Mouse (Mus musculus) ES-E14 (cell line): Measurements from ENCODE around the gene Fgf14. TPM values are rescaled to one million over a fixed set of nuclear protein-coding genes. Genes with fewer than 3 reads are reported as not detected.

Experiments used
- DNase-seq: peaks from one replicate; pipeline ENCODE4 v3.0.0-alpha.2; 2013; ENCODE audit warnings: low read depth, low spot score
- H3K27ac ChIP-seq: 2 replicates; pipeline ENCODE4 v1.5.1; 2012; ENCODE audit warnings: low read depth, mild to moderate bottlenecking, low read length, moderate library complexity, mixed read lengths; ENCODE audit not compliant: poor library complexity, insufficient read depth, severe bottlenecking
- H3K36me3 ChIP-seq: 2 replicates; pipeline ENCODE4 v1.6.1; 2012; ENCODE audit warnings: mild to moderate bottlenecking, low read length, moderate library complexity, mixed read lengths; ENCODE audit not compliant: control insufficient read depth, poor library complexity, insufficient read depth, severe bottlenecking
- H3K4me1 ChIP-seq, 2 experiments: fragments of 150-350 bp in 1 of 2; sonication (generic) in 1 of 2; 2 replicates each; pipeline ENCODE4 v1.6.1; 2012; ENCODE audit warnings: low read length in 2 of 2, mild to moderate bottlenecking in 1 of 2, mixed read lengths in 1 of 2; ENCODE audit not compliant: control insufficient read depth in 2 of 2, insufficient read depth in 2 of 2, poor library complexity in 1 of 2
- H3K4me3 ChIP-seq, 2 experiments: fragments of 150-350 bp in 1 of 2; sonication (generic) in 1 of 2; 2 replicates each; pipeline ENCODE4 v1.5.1; 2012; ENCODE audit warnings: low read length in 2 of 2, low read depth in 1 of 2, mild to moderate bottlenecking in 1 of 2, mixed read lengths in 1 of 2; ENCODE audit not compliant: insufficient read depth in 1 of 2, poor library complexity in 1 of 2, severe bottlenecking in 1 of 2
- H3K9ac ChIP-seq: 2 replicates; pipeline ENCODE4 v1.6.1; 2012; ENCODE audit warnings: low read depth, mild to moderate bottlenecking, low read length, mixed read lengths; ENCODE audit not compliant: poor library complexity, insufficient read depth, severe bottlenecking
- H3K9me3 ChIP-seq: fragments of 150-350 bp; sonication (generic); 2 replicates; pipeline ENCODE4 v1.6.1; 2012; ENCODE audit warnings: low read depth, mild to moderate bottlenecking, low read length; ENCODE audit not compliant: control insufficient read depth, insufficient read depth
- CHD2 ChIP-seq: IDR thresholded peaks from 2 replicates; pipeline ENCODE4 v1.6.1; 2014; ENCODE audit warnings: mild to moderate bottlenecking, low read depth, low read length, inconsistent platforms
- HCFC1 ChIP-seq: IDR thresholded peaks from 2 replicates; pipeline ENCODE4 v1.6.1; 2012; ENCODE audit warnings: low read length, inconsistent platforms, borderline replicate concordance; ENCODE audit not compliant: insufficient read depth
- MAFK ChIP-seq: IDR thresholded peaks from 2 replicates; pipeline ENCODE4 v1.6.1; 2014; ENCODE audit warnings: mild to moderate bottlenecking, low read depth, low read length, inconsistent platforms; ENCODE audit not compliant: insufficient read depth
- ZC3H11A ChIP-seq: IDR thresholded peaks from 2 replicates; pipeline ENCODE4 v1.6.1; 2012; ENCODE audit warnings: low read depth, mild to moderate bottlenecking, inconsistent platforms, low read length, borderline replicate concordance
- ZNF384 ChIP-seq: IDR thresholded peaks from 2 replicates; pipeline ENCODE4 v1.6.1; 2012; ENCODE audit warnings: low read depth, low read length, inconsistent platforms
- in situ Hi-C, 2 experiments: fragments of 600-800 bp; cut with MboI; formaldehyde crosslinking; loops; one replicate each; pipeline ENCODE4 v1.15.1; 2025; ENCODE audit warnings: low sequenced_read_pairs in 2 of 2, inconsistent platforms in 1 of 2; ENCODE audit not compliant: unreplicated experiment in 2 of 2
- total RNA-seq: library from RNA; depleted of rRNA; stranded (reverse); fragments of 300-350 nt; gene quantifications from 2 replicates; pipeline ENCODE4 v1.2.3, GENCODE M21; 2012

The Fgf14 gene
- total RNA-seq, 1 experiment: 0.09 TPM

DNA sequence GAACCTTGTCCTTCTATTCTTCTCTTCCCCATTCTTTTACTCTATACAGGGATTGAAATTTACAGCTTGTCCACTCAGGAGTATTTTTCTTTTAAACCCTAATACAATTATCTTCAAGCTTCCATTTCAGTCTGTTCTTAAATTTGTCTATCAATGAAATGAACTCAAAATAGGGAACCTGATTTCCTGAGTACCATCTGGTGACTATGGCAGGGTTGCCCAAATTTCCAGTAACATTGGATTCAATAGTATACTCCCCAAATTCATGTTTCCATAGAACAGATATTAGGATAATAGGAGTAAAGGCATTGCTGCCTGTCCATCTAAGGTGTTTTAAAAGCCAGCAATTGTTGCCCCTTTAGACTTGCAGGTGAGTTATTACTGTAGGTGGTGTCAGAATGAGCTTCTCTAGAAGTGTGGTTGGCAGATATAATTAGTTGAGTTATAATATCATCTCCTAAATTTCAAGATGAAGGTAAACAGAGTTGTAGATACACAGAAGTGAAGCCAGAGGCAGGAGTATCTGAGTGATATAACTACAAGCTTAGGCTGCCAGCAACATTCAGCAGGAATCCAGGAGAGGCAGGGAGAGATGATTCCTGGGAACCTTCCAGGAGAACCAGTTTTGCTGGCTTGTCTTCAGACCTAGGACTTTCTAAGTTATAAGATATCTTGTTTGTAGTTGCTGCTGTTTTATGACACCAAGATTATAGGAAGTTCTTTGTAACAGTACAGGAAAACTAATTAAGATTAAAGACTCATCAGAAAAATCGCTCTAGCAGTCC lies 648.8 kb downstream of the Fgf14 start:
- Histone ChIP-seq H3K27ac (no peak overlapping the region), H3K36me3 (no peaks in the 10 kb centered on the region; the same call in 1 of the 2 replicates), H3K4me3 (no peak overlapping the region), H3K9ac (no peak overlapping the region), H3K4me1 (peaks cover 0 to 2% of the 10 kb centered on the region in 2 experiments; a peak in 1 of 4 replicates), H3K9me3 (0 out of 2 replicates have a peak, but pooled peaks cover 2% of the 10 kb centered on the region)
- no peak for TF ChIP-seq HCFC1
- TF ChIP-seq ZC3H11A: no peak
- no peak for TF ChIP-seq CHD2
- TF ChIP-seq ZNF384: no peak
- TF ChIP-seq MAFK: no peak
- no peak for DNase-seq
- in situ Hi-C loops: no loop called here

DNA sequence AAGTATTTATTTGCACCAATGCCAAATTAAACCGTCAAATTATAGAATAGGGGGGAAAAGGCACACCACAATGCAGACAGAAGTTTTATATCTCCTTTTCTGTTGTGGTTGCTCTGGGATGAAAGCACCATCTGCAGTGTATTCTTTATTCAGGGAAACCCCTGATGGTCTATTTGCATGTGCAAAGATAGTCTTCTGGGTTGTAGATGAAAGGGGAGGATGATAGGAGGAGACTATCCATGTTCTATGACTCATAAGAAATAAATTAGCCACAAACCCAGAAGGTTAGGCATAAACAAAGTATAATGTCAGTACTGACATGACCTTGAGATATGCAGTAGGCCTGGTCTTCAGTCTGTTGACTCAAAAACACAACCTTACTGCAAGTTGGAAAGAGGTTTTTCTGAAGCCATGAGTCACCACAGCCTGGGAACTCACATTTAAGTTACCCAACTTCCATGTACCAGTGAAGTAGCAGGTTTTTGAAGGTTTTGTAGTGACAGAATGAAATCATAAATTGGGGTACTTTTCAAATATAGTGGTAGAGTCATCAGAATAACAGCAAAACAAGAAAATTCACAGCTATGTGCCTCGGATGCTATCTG lies 686.2 kb downstream of the Fgf14 start:
- Histone ChIP-seq H3K36me3 (no peaks in the 10 kb centered on the region), H3K9me3 (no peaks in the 10 kb centered on the region; the same call in 1 of the 2 replicates), H3K4me1 (no peaks in the 10 kb centered on the region), H3K27ac (no peak overlapping the region), H3K9ac (no peak overlapping the region), H3K4me3 (no peak overlapping the region)
- in situ Hi-C loops: no loop called here
- DNase-seq: no peak
- TF ChIP-seq ZNF384 (no peak), CHD2 (no peak), MAFK (no peak), ZC3H11A (no peak), HCFC1 (no peak)

DNA sequence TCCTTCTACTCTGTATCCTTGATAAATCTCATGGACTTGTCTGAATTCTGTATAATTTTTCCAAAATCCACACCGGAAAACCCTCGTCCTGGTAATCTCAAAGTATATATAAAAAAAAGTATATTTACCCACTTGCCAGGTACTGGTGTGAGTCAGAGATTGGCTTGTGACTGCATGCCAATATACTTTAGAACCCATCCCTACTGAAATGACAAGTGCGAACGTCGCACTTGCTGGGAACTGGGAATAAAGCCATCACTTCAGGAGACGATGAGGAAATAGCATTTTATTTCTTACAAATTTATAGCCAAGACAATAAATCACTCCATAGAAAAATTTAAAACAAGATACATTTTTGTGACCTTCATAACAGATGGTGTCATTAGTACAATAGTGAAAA lies 708.9 kb downstream of the Fgf14 start:
- in situ Hi-C loops: no loop called here
- no peak overlapping the region for H3K9ac ChIP-seq
- H3K4me3 ChIP-seq: no peak overlapping the region
- no peak for DNase-seq
- H3K36me3 ChIP-seq: no peaks in the 10 kb centered on the region
- TF ChIP-seq CHD2: no peak
- no peak for TF ChIP-seq HCFC1
- no peak for TF ChIP-seq ZNF384
- TF ChIP-seq ZC3H11A: no peak
- no peak for TF ChIP-seq MAFK
- no peak overlapping the region for H3K27ac ChIP-seq
- H3K4me1 ChIP-seq: no peaks in the 10 kb centered on the region
- H3K9me3 ChIP-seq: no peaks in the 10 kb centered on the region

DNA sequence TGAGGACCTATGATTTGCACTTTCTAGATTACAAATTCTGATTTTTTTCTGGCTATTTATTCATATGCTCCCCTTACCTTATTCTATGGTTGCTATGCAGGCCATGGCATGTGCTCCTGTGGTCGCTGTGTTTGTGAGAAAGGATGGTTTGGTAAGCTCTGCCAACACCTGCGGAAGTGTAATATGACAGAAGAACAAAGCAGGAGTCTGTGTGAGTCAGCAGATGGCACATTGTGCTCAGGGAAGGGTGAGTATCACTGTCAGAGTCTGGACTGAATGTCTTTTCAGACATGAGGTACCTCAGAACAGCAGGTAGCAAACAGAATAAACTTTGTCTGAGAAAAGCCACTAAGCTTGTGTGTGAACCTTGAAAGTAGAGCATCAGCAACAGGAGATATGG lies 710.4 kb downstream of the Fgf14 start:
- Histone ChIP-seq H3K9me3 (no peaks in the 10 kb centered on the region), H3K4me1 (no peaks in the 10 kb centered on the region), H3K9ac (no peak overlapping the region), H3K4me3 (no peak overlapping the region), H3K27ac (no peak overlapping the region), H3K36me3 (no peaks in the 10 kb centered on the region)
- in situ Hi-C loops: no loop called here
- TF ChIP-seq ZC3H11A: no peak
- DNase-seq: no peak
